Mouse (Mus musculus): ENCODE measurements around the gene Rgs9. TPM values are rescaled to one million over a fixed set of nuclear protein-coding genes. Genes with fewer than 3 reads are reported as not detected.
A peak's percentile ranks its signal among the peaks of the same experiment; 100 is the strongest.
"Not testable (repeated sequence)": the region's sequence is repeated elsewhere in the genome, so short reads cannot be mapped to it uniquely, and the experiment has no call there.

Gene Rgs9
- 19.7 and 24.3 TPM in 2 replicates for polyA plus RNA-seq (2012; rRNA removed)

- peak; percentile 84 to 96 for DNase-seq (ENCODE audit: extremely low spot score in 1 of 2, low spot score in 1 of 2)
Measured at GRCm38 (mm10) chr11:109297710-109298375, at the start of gene Rgs9. Rgs9 (minus strand) TSS chr11:109298129.

- DNase-seq (ENCODE audit: extremely low spot score in 1 of 2, low spot score in 1 of 2) = peak; percentile 73 to 78
Measured at GRCm38 (mm10) chr11:109347242-109347959, 49.5 kb upstream of the Rgs9 start.

DNA sequence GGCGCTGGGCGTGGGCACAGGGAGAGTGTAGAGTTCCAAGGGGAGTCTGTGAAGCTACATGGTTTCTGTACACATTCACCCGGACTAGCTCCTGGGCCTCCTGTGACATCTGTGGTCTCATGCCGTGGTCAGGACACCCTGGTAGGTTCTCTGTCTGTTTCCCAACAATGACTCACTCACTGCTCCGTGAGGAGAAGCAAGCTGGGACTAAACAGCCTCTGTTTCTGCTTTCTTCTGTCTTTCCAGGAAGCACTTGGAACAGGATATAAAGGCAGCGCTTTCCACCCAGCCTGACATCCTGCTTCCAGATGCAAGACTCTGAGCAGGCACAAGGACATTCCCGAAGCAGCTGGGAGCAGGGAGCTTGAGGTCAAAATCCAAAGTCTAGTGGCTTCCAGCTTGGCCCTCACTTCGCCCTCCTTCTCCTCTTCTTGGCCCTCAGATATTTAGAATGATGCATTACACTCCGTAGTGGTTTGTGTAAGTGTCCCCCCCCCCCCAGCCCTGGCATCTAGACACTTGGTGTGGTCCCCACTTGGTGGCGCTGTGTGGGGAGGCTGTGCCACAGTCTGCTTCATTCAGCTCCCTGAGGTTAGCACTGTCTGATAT lies 46.2 kb upstream of the Rgs9 start:
- DNase-seq (ENCODE audit: extremely low spot score in 1 of 2, low spot score in 1 of 2) = no peak

DNA sequence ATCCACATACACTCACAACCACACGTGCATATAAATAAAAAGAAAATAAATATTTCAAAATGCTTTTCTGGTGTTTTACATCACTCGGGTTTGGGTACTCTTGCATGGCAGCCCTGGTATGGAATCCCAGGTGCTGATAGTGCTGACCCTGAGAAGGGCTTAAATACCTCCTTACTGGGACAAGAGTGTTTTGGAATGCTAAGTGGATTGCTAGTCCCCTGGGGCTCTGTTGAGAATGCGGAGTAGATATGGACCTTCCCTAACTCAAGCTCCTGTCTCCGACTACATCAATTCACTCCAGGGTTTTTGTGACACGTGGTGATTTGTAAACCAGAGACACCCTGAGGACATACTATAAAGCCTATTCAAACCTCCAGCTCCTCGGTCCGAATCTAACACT lies 45.6 kb upstream of the Rgs9 start:
- DNase-seq (ENCODE audit: extremely low spot score in 1 of 2, low spot score in 1 of 2) = no peak

DNA sequence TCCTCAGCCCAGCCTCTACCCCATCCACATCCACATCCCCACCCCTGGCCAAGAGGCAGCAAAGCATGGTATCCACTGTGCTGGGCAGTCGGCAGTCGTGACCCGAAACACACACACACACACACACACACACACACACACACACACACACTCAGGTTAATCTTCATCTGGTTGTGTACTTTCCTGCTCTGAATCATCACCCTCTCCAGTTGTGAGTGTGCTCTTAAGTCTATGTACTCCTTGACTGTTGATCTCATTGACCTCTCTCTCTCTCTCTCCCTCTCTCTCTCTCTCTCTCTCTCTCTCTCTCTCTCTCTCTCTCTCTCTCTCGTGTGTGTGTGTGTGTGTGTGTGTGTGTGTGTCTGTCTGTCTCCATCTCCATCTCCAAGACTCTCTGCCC lies 44.7 kb upstream of the Rgs9 start:
- DNase-seq (ENCODE audit: extremely low spot score in 1 of 2, low spot score in 1 of 2) = not testable (repeated sequence)

- DNase-seq (ENCODE audit: extremely low spot score in 1 of 2, low spot score in 1 of 2) = no peak
Measured at GRCm38 (mm10) chr11:109340541-109340940, 42.6 kb upstream of the Rgs9 start.

DNA sequence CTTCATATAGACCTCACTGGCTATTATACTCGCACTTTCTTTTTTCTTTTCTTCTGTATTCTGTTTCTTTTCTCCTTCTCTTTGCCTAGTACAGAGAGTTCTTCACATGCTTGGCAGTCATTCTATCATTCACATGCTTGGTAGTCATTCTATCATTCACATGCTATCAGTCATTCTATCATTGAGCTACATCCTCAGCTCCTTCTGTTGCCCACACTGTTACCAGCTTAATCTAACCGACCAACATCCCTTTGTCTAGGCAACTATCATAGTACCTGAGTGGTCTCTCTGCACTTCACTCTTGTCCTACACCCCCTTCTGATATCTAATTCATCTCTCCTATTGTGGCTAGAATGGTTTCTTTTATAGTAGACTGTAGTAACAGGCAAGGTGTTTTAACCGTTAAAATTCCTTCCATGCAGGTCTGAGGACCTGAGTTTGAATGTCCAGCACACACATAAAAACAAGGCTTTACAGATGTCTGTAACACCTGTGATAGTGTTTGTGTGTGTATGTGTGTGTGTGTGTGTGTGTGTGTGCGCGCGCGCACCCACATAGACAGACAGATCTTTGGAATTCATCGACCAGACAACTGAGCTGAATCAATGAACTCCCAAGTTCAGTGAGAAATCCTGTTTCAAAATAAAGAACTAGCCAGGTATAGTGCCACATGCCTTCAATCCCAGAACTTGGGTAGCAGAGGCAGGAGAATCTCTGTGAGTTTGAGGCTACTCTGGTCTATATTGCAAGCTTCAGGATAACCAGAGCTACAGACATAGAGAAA lies 41.4 kb upstream of the Rgs9 start:
- no peak for DNase-seq (ENCODE audit: extremely low spot score in 1 of 2, low spot score in 1 of 2)

DNA sequence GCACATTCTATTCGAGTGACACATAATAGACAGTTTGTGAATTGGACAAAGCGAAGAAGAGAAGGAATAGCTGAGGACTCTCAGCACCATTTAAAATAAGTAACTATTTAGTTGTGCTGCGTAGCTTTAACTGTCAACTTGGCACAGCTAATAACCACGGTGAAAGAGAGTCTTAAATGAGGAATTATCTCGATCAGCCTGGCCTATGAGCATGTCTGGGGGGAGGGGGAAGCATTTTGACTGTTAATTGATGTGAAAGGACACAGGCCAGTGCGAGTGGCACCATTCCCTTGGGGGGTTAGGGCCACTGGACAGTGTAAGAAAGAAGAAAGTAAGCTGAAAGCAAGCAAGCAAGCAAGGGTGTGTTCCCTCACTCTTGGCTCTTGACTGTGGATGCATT lies 38.0 kb upstream of the Rgs9 start:
- DNase-seq (ENCODE audit: extremely low spot score in 1 of 2, low spot score in 1 of 2) = no peak

DNA sequence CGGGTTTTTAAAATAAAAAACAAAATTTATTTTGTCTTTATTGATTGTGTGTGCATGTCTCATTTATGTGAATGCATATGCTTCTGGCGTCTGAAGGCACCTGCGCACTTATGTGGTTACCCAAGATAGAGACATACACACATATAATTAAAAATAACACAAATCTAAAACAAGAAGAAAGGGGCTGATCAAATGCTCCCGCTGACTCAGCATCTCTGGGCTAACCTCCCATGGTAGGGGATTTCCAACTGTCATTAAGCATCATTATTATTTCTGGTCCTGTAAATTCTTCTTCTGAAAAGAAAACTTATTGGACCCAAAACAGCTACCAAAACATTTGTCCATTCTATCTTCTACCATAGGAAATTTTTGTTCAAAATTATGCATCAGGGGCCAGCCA lies 36.8 kb upstream of the Rgs9 start:
- DNase-seq (ENCODE audit: extremely low spot score in 1 of 2, low spot score in 1 of 2) = no peak

DNA sequence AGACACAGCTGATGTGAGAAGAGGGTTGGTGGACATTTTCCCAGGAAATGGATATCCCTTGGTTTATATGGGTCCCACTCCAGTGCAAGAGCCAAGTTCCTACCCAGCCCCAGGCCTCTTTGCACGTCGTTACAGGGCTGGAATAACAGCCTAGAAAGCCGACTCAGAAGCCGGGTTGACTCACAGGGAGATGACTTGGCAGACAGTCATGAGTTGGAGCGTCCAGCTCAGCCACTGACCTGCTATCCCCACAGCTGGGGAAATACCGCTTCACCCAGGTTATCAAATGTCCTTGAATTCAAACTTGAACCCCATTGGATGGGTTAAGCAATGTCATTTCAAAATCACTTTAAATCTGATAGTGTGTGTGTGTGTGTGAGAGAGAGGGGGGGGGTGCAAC lies 34.8 kb upstream of the Rgs9 start:
- DNase-seq (ENCODE audit: extremely low spot score in 1 of 2, low spot score in 1 of 2) = no peak

DNA sequence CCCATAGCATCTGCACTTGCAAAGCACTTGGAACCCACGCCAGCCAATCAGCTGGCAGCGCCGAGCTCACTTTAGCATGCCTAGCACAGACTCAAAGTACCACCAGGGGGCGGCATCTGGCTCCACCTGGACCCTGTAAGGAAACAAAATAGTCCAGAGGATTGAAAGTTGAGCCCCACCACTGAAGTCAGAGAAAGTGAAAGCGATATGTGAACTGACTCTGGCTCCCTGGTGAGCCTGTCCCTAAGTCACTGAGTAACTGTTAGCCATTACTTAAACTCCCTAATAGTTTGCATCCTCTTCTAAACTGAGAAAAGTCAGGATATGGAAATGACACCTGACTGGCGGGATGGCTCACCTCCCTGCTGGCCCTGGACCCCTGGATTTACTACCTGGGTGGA lies 33.5 kb upstream of the Rgs9 start:
- DNase-seq (ENCODE audit: extremely low spot score in 1 of 2, low spot score in 1 of 2) = peak; percentile 73 to 97

- no peak for DNase-seq (ENCODE audit: extremely low spot score in 1 of 2, low spot score in 1 of 2)
Measured at GRCm38 (mm10) chr11:109330706-109331393, 32.9 kb upstream of the Rgs9 start.

DNA sequence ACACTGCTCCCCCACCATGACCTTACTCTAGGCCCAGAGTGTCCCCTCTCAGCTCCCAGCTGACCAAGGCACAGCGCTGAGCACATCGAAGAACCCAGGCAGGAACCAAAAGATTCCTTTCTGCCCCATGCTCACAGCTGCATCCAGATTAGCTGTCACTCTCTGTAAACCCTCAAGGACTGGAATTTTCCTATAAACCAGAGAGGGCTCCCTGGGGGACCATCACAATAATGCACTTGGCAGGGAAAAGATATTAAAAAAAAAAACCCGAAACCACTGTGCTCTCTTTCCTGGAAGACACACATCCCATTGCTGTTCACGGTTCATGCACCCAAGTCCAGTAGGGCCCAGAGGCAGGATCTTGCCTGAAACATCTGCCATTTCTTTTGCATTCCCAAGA lies 31.4 kb upstream of the Rgs9 start:
- DNase-seq (ENCODE audit: extremely low spot score in 1 of 2, low spot score in 1 of 2) = no peak

DNA sequence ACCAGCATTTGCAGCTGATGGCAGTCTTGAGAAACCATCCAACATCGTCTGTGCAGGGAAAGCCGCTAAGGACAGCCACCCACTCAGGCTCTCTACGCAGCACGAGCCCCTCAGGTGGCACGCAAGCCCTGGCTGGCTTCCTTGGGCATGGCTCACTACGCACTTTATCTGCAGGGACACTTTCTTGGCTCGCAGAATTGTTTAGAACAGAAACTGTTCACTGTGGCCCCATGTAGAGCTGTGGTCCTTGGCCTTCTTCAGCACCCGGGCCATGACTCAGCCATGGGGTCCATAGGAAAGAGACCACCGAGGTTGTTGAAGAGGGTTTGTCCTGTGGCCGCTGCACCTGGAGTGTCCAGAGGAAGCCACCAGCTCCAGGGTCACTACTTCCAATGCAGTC lies 30.0 kb upstream of the Rgs9 start:
- no peak for DNase-seq (ENCODE audit: extremely low spot score in 1 of 2, low spot score in 1 of 2)

GRCm38 (mm10) chr11:109327381-109327780 lies 29.5 kb upstream of the Rgs9 start:
- DNase-seq (ENCODE audit: extremely low spot score in 1 of 2, low spot score in 1 of 2) = no peak

- DNase-seq (ENCODE audit: extremely low spot score in 1 of 2, low spot score in 1 of 2) = no peak
Measured at GRCm38 (mm10) chr11:109326270-109326669, 28.3 kb upstream of the Rgs9 start.

- peak; percentile 27 to 59 for DNase-seq (ENCODE audit: extremely low spot score in 1 of 2, low spot score in 1 of 2)
Measured at GRCm38 (mm10) chr11:109320361-109320933, 22.5 kb upstream of the Rgs9 start.

GRCm38 (mm10) chr11:109319946-109320345 lies 22.0 kb upstream of the Rgs9 start:
- no peak for DNase-seq (ENCODE audit: extremely low spot score in 1 of 2, low spot score in 1 of 2)

DNA sequence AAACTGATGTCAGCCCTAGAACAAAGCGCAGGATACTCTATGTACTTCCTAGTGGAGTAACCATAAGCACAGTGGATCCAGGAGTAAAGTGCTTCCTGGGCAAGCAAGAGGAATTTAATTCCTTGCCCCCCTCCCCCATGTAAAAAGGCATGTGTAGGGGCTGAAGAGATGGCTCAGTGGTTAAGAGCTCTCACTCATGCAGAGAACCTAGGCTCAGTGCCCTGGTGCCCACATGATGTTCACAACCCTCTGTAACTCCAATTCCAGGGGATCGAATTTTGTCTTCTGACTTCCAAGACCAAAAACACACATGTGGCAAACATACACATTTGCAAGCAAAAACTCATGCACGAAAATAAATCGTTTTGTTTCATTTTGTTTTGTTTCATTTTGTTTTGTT lies 21.5 kb upstream of the Rgs9 start:
- DNase-seq (ENCODE audit: extremely low spot score in 1 of 2, low spot score in 1 of 2) = no peak

DNA sequence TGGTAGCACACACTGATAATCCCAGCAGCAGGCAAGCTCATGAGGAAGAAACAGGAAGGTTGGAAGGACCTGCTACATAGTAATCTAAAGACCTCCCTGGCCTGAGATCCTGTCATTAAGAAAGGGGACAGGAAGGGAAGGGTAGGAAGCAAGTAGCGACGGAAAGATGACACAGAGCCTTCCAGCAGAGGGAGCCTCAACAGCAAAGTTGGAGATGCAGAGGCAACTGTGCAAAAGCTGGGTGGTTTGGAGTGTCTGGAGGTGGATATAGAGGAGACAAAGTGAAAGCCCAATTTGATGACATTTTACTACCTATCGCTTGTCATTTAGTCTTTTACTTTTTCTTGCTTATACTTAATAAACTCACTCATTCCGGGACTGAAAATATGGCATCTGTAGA lies 19.0 kb upstream of the Rgs9 start:
- peak in 1 of 2 experiments; percentile 80 for DNase-seq (ENCODE audit: extremely low spot score in 1 of 2, low spot score in 1 of 2)

All from frontal cortex, adult 2 months (tissue).